Comparison of ENCODE assay signal across 8 mouse cellular contexts in the genomic region with DNA sequence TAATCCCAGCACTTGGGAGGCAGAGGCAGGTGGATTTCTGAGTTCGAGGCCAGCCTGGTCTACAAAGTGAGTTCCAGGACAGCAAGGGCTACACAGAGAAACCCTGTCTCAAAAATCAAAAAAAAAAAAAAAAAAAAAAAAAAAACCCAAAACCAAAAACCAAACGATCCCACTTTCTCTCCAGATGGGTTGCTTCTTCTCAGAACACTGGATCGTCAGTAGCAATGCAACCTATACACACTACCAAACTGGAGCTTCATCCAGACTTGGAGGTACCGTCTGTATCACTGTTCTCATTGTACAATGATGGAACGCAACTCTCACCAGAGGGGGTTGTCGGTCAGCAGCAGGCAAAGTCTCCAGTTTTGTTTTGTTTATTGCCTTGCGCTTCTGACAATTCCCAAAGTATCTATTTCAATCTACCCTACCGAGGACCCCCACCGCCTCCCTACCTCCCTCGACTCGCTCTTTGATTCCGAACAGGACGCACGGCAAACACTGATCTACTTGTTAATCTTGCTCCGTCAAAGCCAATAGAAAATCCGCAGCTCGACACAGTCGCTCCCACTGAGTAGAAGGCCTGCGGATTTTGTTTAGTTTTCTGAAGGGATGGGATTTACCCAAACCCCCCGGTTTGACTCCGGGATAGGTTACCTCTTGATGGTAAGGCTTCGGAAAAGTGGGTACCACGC. TPM values are rescaled to one million over a fixed set of nuclear protein-coding genes. Genes with fewer than 3 reads are reported as not detected.
DNase-seq lines count a peak whose midpoint lies in the region; ATAC-seq and TF ChIP-seq lines count a peak whose summit lies in the region.

No protein-coding gene starts in this region.

- peak overlapping the region; percentile 92 for H3K27ac ChIP-seq in forebrain, embryonic 12.5 days
- H3K27ac ChIP-seq in liver, embryonic 14.5 days = peak overlapping the region; percentile 56

- H3K27me3 ChIP-seq in E14TG2a.4 (ENCODE audit: insufficient read depth, low read length) = no peaks in the 10 kb centered on the region
- H3K27me3 ChIP-seq in forebrain, embryonic 12.5 days = no peaks in the 10 kb centered on the region
- no peaks in the 10 kb centered on the region for H3K27me3 ChIP-seq in liver, embryonic 14.5 days (ENCODE audit: control insufficient read depth, insufficient read depth, low read length)

- peak; percentile 51 for ATAC-seq in forebrain, embryonic 12.5 days (ENCODE audit: low FRiP score)
- ATAC-seq in liver, embryonic 14.5 days (ENCODE audit: insufficient read depth) = peak; percentile 48

- H3K4me1 ChIP-seq in E14TG2a.4 (replicated peaks; ENCODE audit: low read depth, low read length) = peaks cover 26% of the 10 kb centered on the region
- peaks cover 18% of the 10 kb centered on the region for H3K4me1 ChIP-seq in forebrain, embryonic 12.5 days
- peaks cover 12 to 13% of the 10 kb centered on the region in 2 experiments for H3K4me1 ChIP-seq in liver, embryonic 14.5 days (replicated peaks; ENCODE audit: control insufficient read depth in 2 of 2, insufficient read depth in 2 of 2, low read length in 1 of 2)

- H3K9me3 ChIP-seq in E14TG2a.4 (ENCODE audit: low read length) = peaks cover 3% of the 10 kb centered on the region; the same call in 1 of the 2 replicates
- no peaks in the 10 kb centered on the region for H3K9me3 ChIP-seq in forebrain, embryonic 12.5 days
- no peaks in the 10 kb centered on the region for H3K9me3 ChIP-seq in liver, embryonic 14.5 days (ENCODE audit: control insufficient read depth, low read length)

- intact Hi-C loops in heart, postnatal 14 days (cut with DNase I) = no loop called here

- H3K9ac ChIP-seq in forebrain, embryonic 12.5 days = peak overlapping the region; percentile 85
- peak overlapping the region; percentile 93 for H3K9ac ChIP-seq in liver, embryonic 14.5 days (replicated peaks)

- 5% methylated on average over 23 of the region's 23 CpGs for WGBS in forebrain, embryonic 12.5 days
- WGBS in liver, embryonic 14.5 days (ENCODE audit: insufficient replicate concordance) = 3% methylated on average over 23 of the region's 23 CpGs

- H3K4me2 ChIP-seq in forebrain, embryonic 12.5 days = peak overlapping the region; percentile 69
- peak overlapping the region; percentile 83 for H3K4me2 ChIP-seq in liver, embryonic 14.5 days (ENCODE audit: low read depth)

- peaks cover 50% of the 10 kb centered on the region for H3K36me3 ChIP-seq in E14TG2a.4 (ENCODE audit: insufficient read depth, low read length)
- H3K36me3 ChIP-seq in forebrain, embryonic 12.5 days (replicated peaks) = peaks cover 35% of the 10 kb centered on the region
- H3K36me3 ChIP-seq in liver, embryonic 14.5 days (replicated peaks; ENCODE audit: control insufficient read depth, insufficient read depth, low read depth) = peaks cover 23% of the 10 kb centered on the region

- no peak for TF ChIP-seq EP300 in liver, embryonic 14.5 days (IDR thresholded peaks at IDR 0.05; ENCODE audit: low read depth)

- peak overlapping the region; percentile 94 for H3K4me3 ChIP-seq in E14TG2a.4 (replicated peaks; ENCODE audit: low read length)
- H3K4me3 ChIP-seq in forebrain, embryonic 12.5 days (replicated peaks) = peak overlapping the region; percentile 70
- H3K4me3 ChIP-seq in liver, embryonic 14.5 days (ENCODE audit: insufficient read depth in 1 of 2, low read depth in 2 of 2, low read length in 2 of 2) = peak overlapping the region; percentile 95 to 97

- peak; percentile 87 for DNase-seq in heart, adult 11 months
- no peak for DNase-seq in heart, postnatal 14 days
- no peak for DNase-seq in liver, embryonic 14.5 days (ENCODE audit: low read depth in 3 of 3, low spot score in 3 of 3)
- no peak for DNase-seq in spleen, postnatal 4 days (ENCODE audit: low spot score in 2 of 2)
- no peak for DNase-seq in adrenal gland, postnatal 25 days
- no peak for DNase-seq in lung, postnatal 14 days

- no peak for TF ChIP-seq CTCF in E14TG2a.4 (conservative IDR thresholded peaks at IDR 0.05; ENCODE audit: low read length)
- TF ChIP-seq CTCF in liver, embryonic 14.5 days (IDR thresholded peaks at IDR 0.05; ENCODE audit: low read depth) = no peak

RNA-seq across cellular contexts. Expression of gene Nudt5, which starts 0.5 kb away (rescaled TPM):
- total RNA-seq in heart, postnatal 14 days (2021) = 10 to 100 TPM; 16.9 to 17.5 TPM
- 70.7 and 75.4 TPM in 2 replicates for polyA plus RNA-seq in forebrain, embryonic 12.5 days (2016; fragmentation: Nextera tagmentation; extraction: Ambion mirVana)
- 10.5 and 17.8 TPM in 2 replicates for polyA plus RNA-seq in liver, embryonic 14.5 days (2012; rRNA removed)
- polyA plus RNA-seq in liver, embryonic 14.5 days (2014; fragmentation: Nextera tagmentation; extraction: Ambion mirVana) = 47.3 and 55.1 TPM in 2 replicates
- 41.9 and 43.2 TPM in 2 replicates for total RNA-seq in adrenal gland, postnatal 25 days (2021)

RNA-seq across cellular contexts. Expression of gene Cdc123, which starts 0.6 kb away (rescaled TPM):
- 10 to 100 TPM; 72.9 to 74.8 TPM for total RNA-seq in heart, postnatal 14 days (2021)
- 361 and 372 TPM in 2 replicates for polyA plus RNA-seq in forebrain, embryonic 12.5 days (2016; fragmentation: Nextera tagmentation; extraction: Ambion mirVana)
- 76.5 and 112 TPM in 2 replicates for polyA plus RNA-seq in liver, embryonic 14.5 days (2012; rRNA removed)
- polyA plus RNA-seq in liver, embryonic 14.5 days (2014; fragmentation: Nextera tagmentation; extraction: Ambion mirVana) = 135 and 138 TPM in 2 replicates
- total RNA-seq in adrenal gland, postnatal 25 days (2021) = 129 and 133 TPM in 2 replicates

RNA-seq across cellular contexts. Expression of gene Gm13199, which starts 18.4 kb away (rescaled TPM):
- not detected for total RNA-seq in heart, postnatal 14 days (2021)
- 1.8 and 3.1 TPM in 2 replicates for polyA plus RNA-seq in forebrain, embryonic 12.5 days (2016; fragmentation: Nextera tagmentation; extraction: Ambion mirVana)
- polyA plus RNA-seq in liver, embryonic 14.5 days (2012; rRNA removed) = 0.45 and 0.79 TPM in 2 replicates
- 0.58 and 0.59 TPM in 2 replicates for polyA plus RNA-seq in liver, embryonic 14.5 days (2014; fragmentation: Nextera tagmentation; extraction: Ambion mirVana)
- total RNA-seq in adrenal gland, postnatal 25 days (2021) = 0.85 TPM in 1 of 2 replicates, not detected in the other

RNA-seq across cellular contexts. Expression of gene Sec61a2, which starts 50.9 kb away (rescaled TPM):
- 10 to 100 TPM; 19.8 to 21.1 TPM for total RNA-seq in heart, postnatal 14 days (2021)
- polyA plus RNA-seq in forebrain, embryonic 12.5 days (2016; fragmentation: Nextera tagmentation; extraction: Ambion mirVana) = 79.8 and 85.5 TPM in 2 replicates
- 16.9 and 18.1 TPM in 2 replicates for polyA plus RNA-seq in liver, embryonic 14.5 days (2012; rRNA removed)
- polyA plus RNA-seq in liver, embryonic 14.5 days (2014; fragmentation: Nextera tagmentation; extraction: Ambion mirVana) = 10.3 and 11.5 TPM in 2 replicates
- 41.2 and 55.9 TPM in 2 replicates for total RNA-seq in adrenal gland, postnatal 25 days (2021)
